Mouse (Mus musculus) forebrain, embryonic 14.5 days (tissue): ENCODE data around the gene Hamp. TPM values are rescaled to one million over a fixed set of nuclear protein-coding genes. Genes with fewer than 3 reads are reported as not detected.

Experiments used
- ATAC-seq: fragments of 200-750 bp; cut with Nextera tagmentation; 2 replicates; pipeline ENCODE4 v1.8.0; 2017; ENCODE audit warnings: mild to moderate bottlenecking, moderate library complexity
- DNase-seq: peaks from one replicate; pipeline ENCODE4 v3.0.0-alpha.2; 2015; ENCODE audit warnings: low spot score
- H3K27ac ChIP-seq: fragments of 300-500 bp; sonication (generic); 2 replicates; pipeline ENCODE4 v1.5.1; 2014; ENCODE audit warnings: low read depth, mild to moderate bottlenecking, control low read depth, low read length, moderate library complexity
- H3K27me3 ChIP-seq: fragments of 300-500 bp; sonication (generic); replicated peaks from 2 replicates; pipeline ENCODE4 v1.6.1; 2014; ENCODE audit warnings: low read length, control low read depth, mixed read lengths; ENCODE audit not compliant: control insufficient read depth, insufficient read depth
- H3K36me3 ChIP-seq: fragments of 300-500 bp; sonication (generic); 2 replicates; pipeline ENCODE4 v1.6.1; 2014; ENCODE audit warnings: low read length, control low read depth; ENCODE audit not compliant: control insufficient read depth, insufficient read depth
- H3K4me1 ChIP-seq: fragments of 300-500 bp; sonication (generic); 2 replicates; pipeline ENCODE4 v1.6.1; 2014; ENCODE audit warnings: antibody characterized with exemption, low read length, control low read depth; ENCODE audit not compliant: control insufficient read depth, insufficient read depth
- H3K4me2 ChIP-seq: fragments of 300-500 bp; sonication (generic); 2 replicates; pipeline ENCODE4 v1.6.1; 2014; ENCODE audit warnings: mild to moderate bottlenecking, control low read depth, low read length
- H3K4me3 ChIP-seq: fragments of 300-500 bp; sonication (generic); 2 replicates; pipeline ENCODE4 v1.5.1; 2014; ENCODE audit warnings: low read depth, low read length, control low read depth
- H3K9ac ChIP-seq: fragments of 300-500 bp; sonication (generic); 2 replicates; pipeline ENCODE4 v1.6.1; 2014; ENCODE audit warnings: mild to moderate bottlenecking, low read length, control low read depth, moderate library complexity
- H3K9me3 ChIP-seq: fragments of 300-500 bp; sonication (generic); replicated peaks from 2 replicates; pipeline ENCODE4 v1.6.1; 2016; ENCODE audit warnings: low read length, control low read depth, mixed read lengths; ENCODE audit not compliant: control insufficient read depth
- WGBS: fragments of 180-500 bp; shearing (Covaris S2); extraction: QIAGEN DNeasy Blood & Tissue Kit; methylation state at CpG from one replicate; pipeline ENCODE4 v1.1.7; 2014; 5-methylcytosine and 5-hydroxymethylcytosine counted together
- polyA plus RNA-seq: library from polyadenylated mRNA; unstranded; fragments of >200 nt; fragmentation: Nextera tagmentation; extraction: Ambion mirVana; gene quantifications from 2 replicates; pipeline ENCODE4 v1.2.1, GENCODE M21; 2014

Hamp gene
- not detected in 2 replicates for polyA plus RNA-seq

- peaks cover 21% of the 10 kb centered on the region for H3K36me3 ChIP-seq
- DNase-seq (no peak), ATAC-seq (no peak)
- 78% methylated on average over 9 of the region's 9 CpGs for WGBS
- H3K4me3 ChIP-seq: no peak within 1 kb of the TSS
- H3K9ac ChIP-seq: no peak within 1 kb of the TSS
- H3K27me3 ChIP-seq: no peaks in the 10 kb centered on the region
- no peak within 1 kb of the TSS for H3K4me2 ChIP-seq
- H3K9me3 ChIP-seq: no peaks in the 10 kb centered on the region
- H3K4me1 ChIP-seq: no peaks in the 10 kb centered on the region
- no peak within 1 kb of the TSS for H3K27ac ChIP-seq
These were observed at the start of gene Hamp for GRCm38 (mm10) chr7:30943909-30944635. Hamp (minus strand) TSS chr7:30944032.

- no peak for DNase-seq
- no peak for ATAC-seq
- H3K4me1 ChIP-seq: no peaks in the 10 kb centered on the region
- H3K9me3 ChIP-seq: no peaks in the 10 kb centered on the region
- H3K27ac ChIP-seq: no peak overlapping the region
- H3K4me3 ChIP-seq: no peak overlapping the region
- H3K9ac ChIP-seq: no peak overlapping the region
- H3K27me3 ChIP-seq: no peaks in the 10 kb centered on the region
- H3K36me3 ChIP-seq: no peaks in the 10 kb centered on the region
- no peak overlapping the region for H3K4me2 ChIP-seq
- WGBS: 89% methylated on average over 5 of the region's 5 CpGs
These were observed 48.3 kb upstream of the Hamp start for GRCm38 (mm10) chr7:30992148-30992547.

GRCm38 (mm10) chr7:30988519-30989162, 44.8 kb upstream of the Hamp start:
- no peak overlapping the region for H3K27ac ChIP-seq
- no peak overlapping the region for H3K4me3 ChIP-seq
- no peak overlapping the region for H3K9ac ChIP-seq
- 92% methylated on average over 4 of the region's 4 CpGs for WGBS
- H3K4me2 ChIP-seq: no peak overlapping the region
- H3K27me3 ChIP-seq: no peaks in the 10 kb centered on the region
- ATAC-seq: no peak
- H3K9me3 ChIP-seq: no peaks in the 10 kb centered on the region
- no peaks in the 10 kb centered on the region for H3K36me3 ChIP-seq
- H3K4me1 ChIP-seq: no peaks in the 10 kb centered on the region
- no peak for DNase-seq

GRCm38 (mm10) chr7:30985357-30985756, 41.5 kb upstream of the Hamp start:
- Histone ChIP-seq H3K9me3 (no peaks in the 10 kb centered on the region), H3K36me3 (no peaks in the 10 kb centered on the region), H3K27ac (no peak overlapping the region), H3K9ac (no peak overlapping the region), H3K4me2 (no peak overlapping the region), H3K27me3 (no peaks in the 10 kb centered on the region), H3K4me1 (no peaks in the 10 kb centered on the region), H3K4me3 (no peak overlapping the region)
- no peak for ATAC-seq
- no peak for DNase-seq
- WGBS: 88% methylated on average over 9 of the region's 9 CpGs

GRCm38 (mm10) chr7:30981703-30982102, 37.9 kb upstream of the Hamp start:
- Histone ChIP-seq H3K27me3 (no peaks in the 10 kb centered on the region), H3K27ac (no peak overlapping the region), H3K9me3 (no peaks in the 10 kb centered on the region), H3K4me2 (no peak overlapping the region), H3K4me1 (no peaks in the 10 kb centered on the region), H3K9ac (no peak overlapping the region), H3K4me3 (no peak overlapping the region), H3K36me3 (no peaks in the 10 kb centered on the region)
- WGBS: 91% methylated on average over 4 of the region's 4 CpGs
- DNase-seq (no peak), ATAC-seq (no peak)

- Histone ChIP-seq H3K9ac (peak within 1 kb of the TSS; percentile 44), H3K4me2 (peak within 1 kb of the TSS; percentile 65), H3K4me3 (peak within 1 kb of the TSS; percentile 34), H3K9me3 (no peaks in the 10 kb centered on the region), H3K36me3 (no peaks in the 10 kb centered on the region), H3K27ac (no peak within 1 kb of the TSS; the same call in 1 of the 2 replicates), H3K27me3 (peaks cover 8% of the 10 kb centered on the region), H3K4me1 (peaks cover 8% of the 10 kb centered on the region; the same call in 1 of the 2 replicates)
- DNase-seq (peak; percentile 86), ATAC-seq (peak; percentile 88)
- under 1% methylated on average over 36 of the region's 37 CpGs for WGBS
These were observed 29.9 kb upstream of the Hamp start, which contains the start of gene Fam187b for GRCm38 (mm10) chr7:30973501-30974289. Fam187b (plus strand) TSS chr7:30973790.

- no peak within 1 kb of the TSS; the same call in 1 of the 2 replicates for H3K27ac ChIP-seq
- no peaks in the 10 kb centered on the region for H3K9me3 ChIP-seq
- H3K4me3 ChIP-seq: peak within 1 kb of the TSS; percentile 34
- under 1% methylated on average over 19 of the region's 19 CpGs for WGBS
- peak within 1 kb of the TSS; percentile 44 for H3K9ac ChIP-seq
- no peaks in the 10 kb centered on the region for H3K36me3 ChIP-seq
- DNase-seq (no peak), ATAC-seq (peak; percentile 63)
- H3K4me2 ChIP-seq: peak within 1 kb of the TSS; percentile 65
- H3K4me1 ChIP-seq: peaks cover 8% of the 10 kb centered on the region; the same call in 1 of the 2 replicates
- H3K27me3 ChIP-seq: peaks cover 8% of the 10 kb centered on the region
These were observed 29.3 kb upstream of the Hamp start, which contains the start of gene Lsr for GRCm38 (mm10) chr7:30973251-30973500. Lsr (minus strand) TSS chr7:30973464.

GRCm38 (mm10) chr7:30972426-30973250, 28.8 kb upstream of the Hamp start:
- peak overlapping the region; percentile 65 for H3K4me2 ChIP-seq
- H3K9me3 ChIP-seq: no peaks in the 10 kb centered on the region
- ATAC-seq: peak; percentile 40
- H3K9ac ChIP-seq: peak overlapping the region; percentile 44
- H3K27me3 ChIP-seq: peaks cover 8% of the 10 kb centered on the region
- peak overlapping the region; percentile 34 for H3K4me3 ChIP-seq
- peaks cover 8% of the 10 kb centered on the region; the same call in 1 of the 2 replicates for H3K4me1 ChIP-seq
- 3% methylated on average over 41 of the region's 41 CpGs for WGBS
- DNase-seq: no peak
- no peak overlapping the region for H3K27ac ChIP-seq
- no peaks in the 10 kb centered on the region for H3K36me3 ChIP-seq
